Mouse (Mus musculus) erythroblast, embryonic 14.5 days (primary cell): Measurements from ENCODE around the gene Dctn2.

Experiments used
- GATA1 ChIP-seq: IDR thresholded peaks from 2 replicates; pipeline ENCODE4 v1.6.1; 2012; ENCODE audit warnings: low read length, inconsistent platforms, mixed read lengths
- TAL1 ChIP-seq: IDR thresholded peaks from 3 replicates; pipeline ENCODE4 v1.6.1; 2012; ENCODE audit warnings: low read length, inconsistent platforms, mixed read lengths

DNA sequence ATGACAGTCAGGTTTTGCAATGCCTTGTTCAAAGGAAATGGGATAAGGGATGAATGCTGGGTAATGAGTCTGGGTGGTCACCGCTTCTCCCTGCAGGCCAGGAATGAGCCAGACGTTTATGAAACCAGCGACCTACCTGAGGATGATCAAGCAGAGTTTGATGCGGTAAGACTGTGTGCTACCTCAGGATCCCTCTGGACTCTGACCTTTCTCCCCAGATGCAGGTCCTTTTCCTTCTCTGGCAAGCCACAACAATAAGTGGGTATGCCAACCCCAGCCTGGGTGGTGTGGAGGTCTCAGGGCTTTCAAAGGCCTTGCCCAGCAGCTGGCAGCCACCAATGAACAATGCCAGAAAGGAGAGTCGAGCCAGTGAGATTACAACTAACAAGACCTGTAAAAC lies 1.1 kb downstream of the Dctn2 start:
- TF ChIP-seq GATA1 (no peak), TAL1 (no peak)
